20 mouse cellular contexts compared by ENCODE assay signal in the genomic region with DNA sequence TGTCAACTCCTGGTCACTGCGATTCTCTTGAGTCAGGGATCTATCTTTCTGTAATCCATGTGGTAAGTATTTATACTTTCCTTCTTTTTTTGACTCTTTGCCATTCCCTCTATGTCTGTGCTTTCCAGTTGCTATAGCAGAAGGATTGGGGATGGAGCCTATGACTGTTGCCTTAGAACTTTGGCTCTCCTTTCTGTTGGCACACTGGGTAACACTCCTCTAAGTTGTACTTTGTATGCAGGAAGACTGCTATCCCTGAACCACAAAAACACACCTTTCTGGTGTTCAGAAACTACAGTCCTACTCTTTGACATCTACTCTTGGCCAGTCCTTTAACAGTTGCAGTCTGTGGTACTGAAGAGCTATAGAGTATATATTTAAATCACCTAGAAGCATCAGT.
DNase-seq lines count a peak whose midpoint lies in the region; ATAC-seq and TF ChIP-seq lines count a peak whose summit lies in the region.
"Had no signal": no experiment of that assay in that cellular context is flagged by ENCODE, and none has a peak within 500 bp of the region (broad histone marks: within the 10 kb centered on the region; RNA-seq: fewer than 3 reads in every experiment).

No protein-coding gene starts in this region.

- 83% methylated on average over 1 of the region's 1 CpGs for WGBS in hindbrain, embryonic 15.5 days
- 95% methylated on average over 1 of the region's 1 CpGs for WGBS in hindbrain, embryonic 11.5 days
- 92% methylated on average over 1 of the region's 1 CpGs for WGBS in midbrain, embryonic 15.5 days
- WGBS in midbrain, embryonic 10.5 days = 96% methylated on average over 1 of the region's 1 CpGs
- WGBS in olfactory bulb, adult 2 months = 91% methylated on average over 1 of the region's 1 CpGs

- H3K9ac ChIP-seq in hindbrain, embryonic 15.5 days = no peak overlapping the region
- no peak overlapping the region for H3K9ac ChIP-seq in hindbrain, embryonic 11.5 days (ENCODE audit: low read depth, low read length)
- no peak overlapping the region for H3K9ac ChIP-seq in midbrain, embryonic 15.5 days
- H3K9ac ChIP-seq: embryonic facial prominence, embryonic 13.5 days; forebrain, embryonic 13.5 days; limb, embryonic 13.5 days; liver, embryonic 12.5 days; midbrain, embryonic 12.5 days had no signal

- TF ChIP-seq POLR2A in olfactory bulb, adult 2 months (IDR thresholded peaks at IDR 0.05; ENCODE audit: insufficient read depth, low read depth, low read length) = no peak

- no peak for DNase-seq in gastrocnemius, adult 2 months
- DNase-seq in gastrocnemius, postnatal 14 days = no peak
- no peak for DNase-seq in hindbrain, embryonic 11.5 days (ENCODE audit: low spot score)
- DNase-seq in midbrain, embryonic 10.5 days (ENCODE audit: low spot score) = no peak
- no peak for DNase-seq in retina, embryonic 14.5 days (ENCODE audit: low spot score)
- DNase-seq: cerebellum, adult 8-10 months; cerebellum, postnatal 36 days; embryo, embryonic 11 days; gastrocnemius, postnatal 10 days; lung, postnatal 10 days had no signal

- no peak for ATAC-seq in hindbrain, embryonic 15.5 days (ENCODE audit: low FRiP score, low read depth)
- ATAC-seq in hindbrain, embryonic 11.5 days (ENCODE audit: low FRiP score) = no peak
- no peak for ATAC-seq in midbrain, embryonic 15.5 days (replicated peaks)
- ATAC-seq: forebrain, embryonic 13.5 days; intestine, embryonic 16.5 days; liver, embryonic 12.5 days had no signal

- H3K27ac ChIP-seq in gastrocnemius, adult 2 months = peak overlapping the region; percentile 55
- peak overlapping the region; percentile 41 for H3K27ac ChIP-seq in hindbrain, embryonic 15.5 days (replicated peaks)
- no peak overlapping the region for H3K27ac ChIP-seq in hindbrain, embryonic 11.5 days (ENCODE audit: low read depth, low read length)
- H3K27ac ChIP-seq in midbrain, embryonic 15.5 days = peak overlapping the region; percentile 26; the same call in 1 of the 2 replicates
- no peak overlapping the region for H3K27ac ChIP-seq in midbrain, embryonic 10.5 days (replicated peaks)
- H3K27ac ChIP-seq in olfactory bulb, adult 2 months (ENCODE audit: insufficient read depth, low read depth, low read length) = peak overlapping the region; percentile 89
- H3K27ac ChIP-seq: embryonic facial prominence, embryonic 13.5 days; forebrain, embryonic 13.5 days; kidney, postnatal 0 days; limb, embryonic 13.5 days; liver, embryonic 12.5 days; midbrain, embryonic 12.5 days had no signal

- H3K27me3 ChIP-seq in hindbrain, embryonic 15.5 days = no peaks in the 10 kb centered on the region
- no peaks in the 10 kb centered on the region for H3K27me3 ChIP-seq in hindbrain, embryonic 11.5 days (ENCODE audit: control insufficient read depth, insufficient read depth, low read length)
- H3K27me3 ChIP-seq in midbrain, embryonic 15.5 days (replicated peaks) = no peaks in the 10 kb centered on the region
- no peaks in the 10 kb centered on the region for H3K27me3 ChIP-seq in midbrain, embryonic 10.5 days (ENCODE audit: low read depth, poor library complexity, severe bottlenecking)
- H3K27me3 ChIP-seq: embryonic facial prominence, embryonic 13.5 days; forebrain, embryonic 13.5 days; limb, embryonic 13.5 days; liver, embryonic 12.5 days; midbrain, embryonic 12.5 days had no signal

- TF ChIP-seq CTCF in gastrocnemius, adult 2 months (IDR thresholded peaks at IDR 0.05) = no peak
- TF ChIP-seq CTCF in olfactory bulb, adult 2 months (IDR thresholded peaks at IDR 0.05; ENCODE audit: insufficient read depth, low read depth, low read length) = no peak

- H3K9me3 ChIP-seq in hindbrain, embryonic 15.5 days = no peaks in the 10 kb centered on the region
- no peaks in the 10 kb centered on the region for H3K9me3 ChIP-seq in hindbrain, embryonic 11.5 days (ENCODE audit: control insufficient read depth, low read length)
- no peaks in the 10 kb centered on the region for H3K9me3 ChIP-seq in midbrain, embryonic 15.5 days
- no peaks in the 10 kb centered on the region for H3K9me3 ChIP-seq in midbrain, embryonic 10.5 days (replicated peaks)
- H3K9me3 ChIP-seq: embryonic facial prominence, embryonic 13.5 days; forebrain, embryonic 13.5 days; limb, embryonic 13.5 days; liver, embryonic 12.5 days; midbrain, embryonic 12.5 days had no signal

- no peaks in the 10 kb centered on the region for H3K36me3 ChIP-seq in hindbrain, embryonic 15.5 days
- no peaks in the 10 kb centered on the region for H3K36me3 ChIP-seq in hindbrain, embryonic 11.5 days (ENCODE audit: control insufficient read depth, insufficient read depth, low read length)
- H3K36me3 ChIP-seq in midbrain, embryonic 15.5 days (replicated peaks) = no peaks in the 10 kb centered on the region
- H3K36me3 ChIP-seq in midbrain, embryonic 10.5 days = peaks cover 8% of the 10 kb centered on the region; the same call in 1 of the 2 replicates
- H3K36me3 ChIP-seq: embryonic facial prominence, embryonic 13.5 days; liver, embryonic 12.5 days; midbrain, embryonic 12.5 days had no signal

- H3K4me3 ChIP-seq in gastrocnemius, adult 2 months = no peak overlapping the region
- H3K4me3 ChIP-seq in hindbrain, embryonic 15.5 days = no peak overlapping the region
- no peak overlapping the region for H3K4me3 ChIP-seq in hindbrain, embryonic 11.5 days (ENCODE audit: low read depth, low read length)
- no peak overlapping the region for H3K4me3 ChIP-seq in midbrain, embryonic 15.5 days
- H3K4me3 ChIP-seq in midbrain, embryonic 10.5 days = no peak overlapping the region
- no peak overlapping the region for H3K4me3 ChIP-seq in olfactory bulb, adult 2 months (ENCODE audit: insufficient read depth, low read depth, low read length)
- H3K4me3 ChIP-seq: embryonic facial prominence, embryonic 13.5 days; forebrain, embryonic 13.5 days; limb, embryonic 13.5 days; liver, embryonic 12.5 days; midbrain, embryonic 12.5 days had no signal

- intact Hi-C loops in gastrocnemius, adult 2 months (cut with DNase I) = loop anchor here (5.0 kb wide), 1 partner anchor 337 kb away; no protein-coding TSS in a partner anchor
- intact Hi-C loops in gastrocnemius, postnatal 14 days (cut with DNase I; ENCODE audit: low total_unique reads) = no loop called here

- H3K4me2 ChIP-seq in hindbrain, embryonic 15.5 days = no peak overlapping the region
- H3K4me2 ChIP-seq in hindbrain, embryonic 11.5 days (replicated peaks; ENCODE audit: low read depth, low read length) = no peak overlapping the region
- H3K4me2 ChIP-seq in midbrain, embryonic 15.5 days = no peak overlapping the region
- H3K4me2 ChIP-seq: embryonic facial prominence, embryonic 13.5 days; forebrain, embryonic 13.5 days; limb, embryonic 13.5 days; liver, embryonic 12.5 days; midbrain, embryonic 12.5 days had no signal

- no peaks in the 10 kb centered on the region; the same call in 1 of the 2 replicates for H3K4me1 ChIP-seq in hindbrain, embryonic 15.5 days (replicated peaks)
- H3K4me1 ChIP-seq in hindbrain, embryonic 11.5 days (replicated peaks; ENCODE audit: control insufficient read depth, insufficient read depth, low read length) = no peaks in the 10 kb centered on the region
- no peaks in the 10 kb centered on the region for H3K4me1 ChIP-seq in midbrain, embryonic 15.5 days
- H3K4me1 ChIP-seq in midbrain, embryonic 10.5 days = no peaks in the 10 kb centered on the region
- 0 out of 2 replicates have a peak, but pooled peaks cover 2% of the 10 kb centered on the region for H3K4me1 ChIP-seq in olfactory bulb, adult 2 months (ENCODE audit: control insufficient read depth, insufficient read depth, low read length)
- H3K4me1 ChIP-seq: embryonic facial prominence, embryonic 13.5 days; forebrain, embryonic 13.5 days; limb, embryonic 13.5 days; liver, embryonic 12.5 days; midbrain, embryonic 12.5 days had no signal

Comparison
In these comparisons a context has a peak if more than half of its experiments do, and no peak if none do; other contexts are left out.
1. H3K27ac ChIP-seq: peak in gastrocnemius, adult 2 months (single experiment), hindbrain, embryonic 15.5 days (single experiment), midbrain, embryonic 15.5 days (single experiment) and olfactory bulb, adult 2 months (single experiment); none in hindbrain, embryonic 11.5 days (single experiment) and midbrain, embryonic 10.5 days (single experiment).